Mouse (Mus musculus): Measurements from ENCODE around the gene Fxyd2.

GRCm38 (mm10) chr9:45439025-45439424, 39.6 kb downstream of the Fxyd2 start:
- no peak for TF ChIP-seq CTCF (IDR thresholded peaks at IDR 0.05; ENCODE audit: control insufficient read depth, insufficient read depth, low read length)
- no peak for TF ChIP-seq POLR2A (IDR thresholded peaks at IDR 0.05; ENCODE audit: borderline replicate concordance, control insufficient read depth, low read depth, low read length)

Measured in bone marrow, adult 2 months (tissue).